Comparison of ENCODE assay signal across 13 mouse cellular contexts in the genomic region with DNA sequence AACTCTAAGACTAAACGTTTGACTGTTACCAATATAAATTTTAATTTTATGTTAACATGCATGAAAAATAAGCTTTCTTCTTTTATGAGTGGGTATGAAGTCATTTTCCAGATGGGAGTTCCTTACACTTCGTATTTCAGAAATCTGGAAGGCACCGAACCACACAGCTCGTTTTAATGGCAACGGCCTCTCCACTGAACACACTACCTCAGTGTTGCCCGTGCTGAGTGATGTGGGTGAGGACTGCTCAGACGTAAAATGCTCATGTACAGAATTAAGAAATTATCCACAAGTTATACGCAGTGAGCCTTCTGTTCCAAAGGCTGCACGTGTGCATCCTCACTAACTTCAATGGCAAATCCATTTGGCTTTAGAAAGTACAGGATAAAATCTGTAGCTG.
"Had no signal": no experiment of that assay in that cellular context is flagged by ENCODE, and none has a peak within 500 bp of the region (broad histone marks: within the 10 kb centered on the region; RNA-seq: fewer than 3 reads in every experiment).

No protein-coding gene starts in this region.

- H3K9ac ChIP-seq: lung, embryonic 14.5 days; midbrain, embryonic 13.5 days; midbrain, embryonic 15.5 days; neural tube, embryonic 12.5 days; stomach, embryonic 15.5 days had no signal

- H3K4me3 ChIP-seq: midbrain, embryonic 10.5 days; midbrain, embryonic 13.5 days; midbrain, embryonic 15.5 days; neural tube, embryonic 12.5 days; stomach, embryonic 15.5 days had no signal

- H3K4me1 ChIP-seq: midbrain, embryonic 13.5 days; stomach, embryonic 15.5 days had no signal

- H3K36me3 ChIP-seq: stomach, embryonic 15.5 days had no signal

- ATAC-seq: midbrain, embryonic 13.5 days had no signal

- H3K4me2 ChIP-seq: lung, embryonic 14.5 days; midbrain, embryonic 13.5 days; midbrain, embryonic 15.5 days; neural tube, embryonic 12.5 days; stomach, embryonic 15.5 days had no signal

- H3K27me3 ChIP-seq: midbrain, embryonic 13.5 days; midbrain, embryonic 15.5 days; neural tube, embryonic 12.5 days; stomach, embryonic 15.5 days had no signal

- H3K27ac ChIP-seq: midbrain, embryonic 10.5 days; midbrain, embryonic 13.5 days; midbrain, embryonic 15.5 days; neural tube, embryonic 12.5 days; stomach, embryonic 15.5 days; stomach, postnatal 0 days had no signal

- H3K9me3 ChIP-seq: midbrain, embryonic 10.5 days; midbrain, embryonic 13.5 days; midbrain, embryonic 15.5 days; neural tube, embryonic 12.5 days; stomach, embryonic 15.5 days had no signal

- DNase-seq: lung, adult 18-20 months; lung, embryonic 14.5 days; lung, postnatal 10 days; lung, postnatal 4 days; thymus, adult 2 months; thymus, postnatal 25 days; thymus, postnatal 4 days had no signal
